Mouse (Mus musculus) heart, postnatal 10 days (tissue): ENCODE measurements around the gene Arid1b. TPM values are rescaled to one million over a fixed set of nuclear protein-coding genes. Genes with fewer than 3 reads are reported as not detected.
A peak's percentile ranks its signal among the peaks of the same experiment; 100 is the strongest.

ENCODE experiments used
- DNase-seq, 2 experiments: peaks; one replicate each; pipeline ENCODE4 v3.0.0; 2021
- intact Hi-C: fragments of 180-260 bp; cut with DNase I; formaldehyde crosslinking; loops from one replicate; pipeline ENCODE4 v1.15.1; 2025
- total RNA-seq, 2 experiments: library from RNA; stranded (reverse); gene quantifications; 2 replicates each; pipeline ENCODE4 v1.2.3; 2021

Arid1b gene
- total RNA-seq, 2 experiments from 2014 or later = 38.9 to 41.4 TPM

DNA sequence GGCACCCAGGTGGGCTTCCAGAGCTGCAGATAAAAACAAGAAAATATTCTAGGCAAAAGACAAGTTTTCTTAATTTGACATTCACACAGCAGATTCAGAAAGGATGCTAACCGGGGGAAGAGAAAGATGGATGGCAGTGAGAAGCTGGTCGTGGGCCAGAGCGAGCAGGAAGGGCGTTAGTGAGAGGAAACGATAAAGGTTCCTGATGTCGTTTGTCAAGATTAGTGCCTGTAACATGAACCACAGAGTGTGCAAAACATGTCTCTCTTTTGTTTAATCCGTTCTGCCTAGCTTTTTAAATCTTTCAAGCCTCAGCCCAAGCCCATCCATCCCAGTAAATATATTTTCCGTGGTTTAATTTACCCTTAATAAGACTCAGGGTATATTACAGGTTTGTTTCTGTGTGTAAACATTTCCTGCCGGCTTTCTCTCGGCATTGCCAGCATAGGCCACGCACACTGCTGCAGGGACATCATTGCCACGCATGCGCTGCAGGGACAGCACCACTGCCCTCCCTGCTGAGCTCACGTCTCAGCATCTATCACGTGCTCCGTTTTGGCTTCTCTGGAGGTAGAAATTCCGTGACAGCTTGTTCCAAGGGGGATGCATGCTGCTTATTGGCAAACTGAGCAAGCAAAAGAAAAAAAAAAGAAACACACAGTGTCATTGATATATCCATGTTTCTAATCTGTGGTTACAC, 255.0 kb downstream of the Arid1b start:
- intact Hi-C loops = loop anchor here (5.0 kb wide), 1 partner anchor 47 kb away; no protein-coding TSS in a partner anchor
- peak; percentile 51 to 58 for DNase-seq

DNA sequence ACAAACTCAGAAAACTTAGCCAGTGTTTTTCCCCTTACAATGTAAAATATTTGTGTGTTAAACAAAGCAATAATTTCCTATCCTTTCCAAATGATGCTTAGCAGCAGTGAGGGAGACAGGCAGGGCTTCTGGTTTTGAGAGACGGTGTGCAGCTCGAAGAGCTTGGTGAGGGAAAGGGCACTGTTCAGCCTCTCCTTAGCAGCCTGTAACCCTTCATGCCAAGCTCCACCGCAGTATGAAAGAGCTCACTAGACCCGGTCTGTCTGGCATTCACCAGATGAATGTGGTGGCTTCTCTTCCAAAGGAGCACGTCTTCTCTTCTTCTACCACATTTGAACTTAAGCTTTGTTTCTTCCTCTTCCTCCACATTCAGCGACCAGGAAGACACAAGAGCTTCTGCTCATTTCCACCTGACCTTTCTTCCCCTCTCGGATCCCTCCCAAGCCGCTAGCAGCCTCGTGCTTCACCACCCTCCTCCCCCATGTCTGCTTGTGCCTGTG, 255.6 kb downstream of the Arid1b start:
- no peak for DNase-seq
- intact Hi-C loops = loop anchor here (5.0 kb wide), 1 partner anchor 47 kb away; no protein-coding TSS in a partner anchor

DNA sequence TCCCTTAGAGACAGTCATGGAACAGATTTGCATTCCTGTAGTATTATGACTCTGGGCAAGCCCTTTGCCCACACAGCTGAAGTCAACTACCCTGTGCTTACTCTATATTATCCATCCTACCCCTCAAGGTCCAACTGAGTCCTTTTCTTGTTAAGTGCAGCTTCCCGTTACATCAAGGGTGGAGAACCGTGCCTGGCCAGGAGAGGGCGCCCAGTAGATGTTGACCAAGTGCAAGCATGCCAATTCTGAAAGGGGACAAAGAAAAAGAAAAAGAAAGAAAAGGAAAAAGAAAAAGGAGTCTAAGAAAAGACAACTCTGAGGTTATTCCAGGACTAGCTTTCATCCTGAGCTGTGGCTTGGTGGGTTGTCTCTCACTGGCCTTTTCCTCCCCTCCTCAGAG, 258.3 kb downstream of the Arid1b start:
- intact Hi-C loops = loop anchor here (2.0 kb wide), 1 partner anchor 144 kb away; no protein-coding TSS in a partner anchor
- peak; percentile 78 to 85 for DNase-seq

DNA sequence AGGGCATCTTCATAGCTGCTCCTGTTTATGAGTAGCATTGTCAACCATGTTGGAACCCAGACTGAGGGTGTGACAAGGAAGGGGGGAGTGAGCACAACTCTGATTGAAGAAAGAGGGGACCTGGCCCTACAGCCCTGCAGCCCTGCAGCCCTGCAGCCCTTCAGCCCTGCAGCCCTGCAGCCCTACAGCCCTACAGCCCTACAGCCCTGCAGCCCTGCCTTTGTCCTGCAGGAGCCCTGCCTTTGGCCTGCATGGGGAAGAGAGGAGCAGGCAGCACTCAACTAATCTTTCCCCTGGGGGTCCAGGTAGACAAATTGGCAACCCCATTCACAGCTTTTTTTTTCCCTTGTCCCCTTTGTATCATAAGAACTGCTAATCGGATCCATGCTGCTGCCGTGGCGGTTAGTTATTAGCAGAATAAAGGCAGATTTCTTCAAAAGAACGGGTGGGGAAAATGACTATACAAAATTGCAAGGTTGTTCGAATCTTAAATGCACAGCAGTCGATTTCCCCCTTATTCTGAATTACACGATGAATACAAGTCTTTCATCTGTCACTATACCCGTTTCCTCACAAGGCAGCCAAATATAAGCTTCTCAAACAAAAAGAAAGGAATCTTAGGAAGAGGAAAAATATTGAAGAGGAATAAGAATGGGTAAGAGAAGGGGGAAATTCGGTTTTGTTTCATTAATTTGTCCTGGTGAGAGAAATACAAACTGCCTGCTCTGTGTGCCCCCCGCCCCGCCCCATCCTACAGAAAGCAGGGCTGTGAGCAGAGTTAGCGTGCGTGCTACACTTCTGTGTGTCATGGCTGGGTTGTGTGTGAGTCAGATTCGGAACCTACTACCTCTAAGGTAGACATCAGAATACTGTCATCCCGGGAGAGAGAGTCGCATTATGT, 260.8 kb downstream of the Arid1b start:
- no peak for DNase-seq
- intact Hi-C loops = loop anchor here (5.0 kb wide), 1 partner anchor 67 kb away; no protein-coding TSS in a partner anchor

DNA sequence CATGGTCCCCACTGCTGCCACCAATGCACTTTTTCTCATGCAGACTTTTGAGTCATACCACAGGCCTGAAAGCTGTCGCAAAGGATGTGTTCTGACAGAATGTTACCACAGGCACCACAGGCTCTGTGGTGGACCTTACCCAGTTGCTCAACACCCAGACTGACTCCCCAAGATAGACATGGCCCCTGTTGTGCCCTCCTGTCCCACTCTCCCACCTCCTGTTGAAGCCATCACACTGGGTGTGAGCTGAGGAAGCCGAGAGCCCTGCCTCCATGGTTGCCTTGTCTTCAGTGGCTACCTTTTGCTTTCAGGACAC, 261.4 kb downstream of the Arid1b start:
- no peak for DNase-seq
- intact Hi-C loops = loop anchor here (5.0 kb wide), 1 partner anchor 67 kb away; no protein-coding TSS in a partner anchor

DNA sequence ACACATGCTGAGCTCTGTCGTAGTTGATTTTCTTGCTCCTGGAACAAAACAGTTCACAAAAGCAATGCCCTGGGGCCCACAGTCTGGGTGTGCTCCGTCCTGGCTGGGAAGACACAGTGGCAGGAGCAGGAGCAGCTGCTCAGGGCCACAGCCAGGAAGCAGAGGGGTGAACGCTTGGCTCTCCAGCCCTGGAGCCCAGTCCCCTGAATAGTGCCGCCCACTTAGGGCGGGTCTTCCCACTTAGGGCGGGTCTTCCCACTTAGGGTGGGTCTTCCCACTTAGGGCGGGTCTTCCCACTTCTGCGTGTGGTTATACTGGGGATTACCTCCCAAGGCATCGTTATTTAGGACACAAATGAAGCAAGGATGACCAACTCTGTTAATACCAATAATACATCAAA, 264.8 kb downstream of the Arid1b start:
- no peak for DNase-seq
- intact Hi-C loops = loop anchor here (5.0 kb wide), 1 partner anchor 63 kb away; no protein-coding TSS in a partner anchor

DNA sequence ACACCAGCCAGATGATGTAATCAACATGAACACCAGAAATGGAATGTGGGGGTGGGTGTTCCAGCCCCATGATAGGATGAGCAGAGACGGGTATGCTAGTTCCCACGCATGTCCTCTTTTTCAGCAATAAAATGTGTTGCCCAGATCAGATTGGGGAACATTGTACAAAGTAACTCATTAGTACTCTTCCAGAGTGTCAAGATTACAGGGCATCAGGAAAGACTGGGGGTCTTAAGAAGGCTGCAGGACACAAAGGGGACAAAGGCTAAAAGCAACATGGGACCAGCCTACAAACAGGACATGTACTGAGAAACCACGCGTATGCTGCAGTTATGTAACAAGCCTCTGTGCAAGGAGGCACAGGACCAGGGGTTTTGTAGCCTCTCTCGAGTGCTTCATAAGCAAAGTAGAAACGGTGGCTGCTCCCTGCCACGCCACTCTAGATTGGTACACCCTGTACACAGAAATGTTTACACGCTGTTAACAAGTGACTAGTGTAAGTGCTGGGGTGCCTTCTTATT, 267.1 kb downstream of the Arid1b start:
- DNase-seq = no peak
- intact Hi-C loops = no loop called here

DNA sequence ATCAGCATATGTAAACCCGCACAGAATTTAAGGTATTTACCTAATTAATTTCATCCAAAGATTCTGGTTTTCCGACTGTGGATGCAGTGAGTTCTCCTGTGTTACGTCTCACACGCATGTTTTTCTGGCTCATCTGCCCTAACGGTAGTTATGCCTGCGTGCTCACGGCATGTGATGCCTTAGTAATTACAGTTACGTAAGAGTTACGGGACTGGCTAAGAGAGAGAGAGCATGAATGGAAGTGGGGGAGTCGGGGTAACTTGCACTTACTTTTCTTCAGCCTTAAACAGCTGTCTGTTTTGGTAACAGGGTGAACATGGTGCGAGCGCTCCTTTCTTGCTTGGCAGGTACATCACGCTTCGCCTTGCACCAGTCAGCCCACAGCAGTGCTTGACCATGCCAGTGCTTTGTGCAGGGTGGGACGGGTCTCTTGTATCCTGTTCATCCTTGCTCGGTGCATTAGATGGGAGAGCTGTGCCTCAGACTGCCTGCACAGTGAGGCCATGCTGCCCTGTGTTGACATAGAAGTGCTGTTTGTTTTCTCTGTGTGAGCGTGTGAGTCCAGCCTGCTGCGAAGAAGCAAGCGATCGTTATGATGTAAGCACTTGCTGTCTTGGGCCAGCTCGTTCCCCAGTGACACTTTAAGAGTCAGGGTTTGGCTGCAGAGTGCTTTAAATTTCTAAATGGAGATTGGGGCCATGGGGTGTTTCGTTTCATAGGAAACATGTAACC, 267.9 kb downstream of the Arid1b start:
- DNase-seq = peak in 1 of 2 experiments; percentile 48
- intact Hi-C loops = no loop called here

DNA sequence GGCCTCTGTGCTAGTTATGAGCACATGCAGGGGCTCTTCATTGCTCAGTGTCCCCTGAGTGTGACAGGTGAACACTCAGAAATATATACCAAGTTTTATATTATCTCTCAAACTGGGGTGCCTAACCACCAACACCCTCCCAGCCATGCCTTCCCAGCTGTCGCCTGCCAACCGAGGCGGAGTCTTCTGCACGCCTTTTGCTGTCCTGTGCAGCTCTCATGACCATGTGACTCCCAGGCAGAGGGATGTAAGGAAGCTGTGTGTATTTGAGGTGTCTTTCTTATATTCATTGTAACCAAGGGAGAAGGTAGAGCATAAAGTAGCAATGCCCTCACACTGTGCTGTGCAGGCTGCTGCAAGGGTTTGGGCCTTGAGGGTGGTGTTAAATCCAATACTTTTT, 268.7 kb downstream of the Arid1b start:
- intact Hi-C loops = no loop called here
- DNase-seq = no peak

DNA sequence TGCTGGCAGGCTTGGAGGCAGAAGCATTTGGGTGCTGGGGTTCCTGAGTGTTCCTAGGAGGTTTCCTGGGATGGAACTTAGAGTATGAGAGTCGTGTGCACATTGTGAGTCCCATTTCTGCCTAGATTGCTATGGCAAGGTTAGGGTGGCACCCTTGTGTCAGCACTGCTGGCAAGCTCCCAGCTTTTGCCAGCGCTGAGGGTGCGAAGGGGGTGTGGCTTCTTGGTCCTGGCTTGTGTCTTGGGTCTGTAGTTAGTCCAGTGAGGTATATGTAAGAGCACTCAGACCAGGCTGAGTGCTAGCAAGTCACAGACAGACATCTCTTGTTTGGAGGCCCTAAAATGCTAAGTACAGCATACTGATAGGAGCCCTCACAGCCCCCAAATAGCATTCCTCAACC, 270.7 kb downstream of the Arid1b start:
- no peak for DNase-seq
- intact Hi-C loops = no loop called here

DNA sequence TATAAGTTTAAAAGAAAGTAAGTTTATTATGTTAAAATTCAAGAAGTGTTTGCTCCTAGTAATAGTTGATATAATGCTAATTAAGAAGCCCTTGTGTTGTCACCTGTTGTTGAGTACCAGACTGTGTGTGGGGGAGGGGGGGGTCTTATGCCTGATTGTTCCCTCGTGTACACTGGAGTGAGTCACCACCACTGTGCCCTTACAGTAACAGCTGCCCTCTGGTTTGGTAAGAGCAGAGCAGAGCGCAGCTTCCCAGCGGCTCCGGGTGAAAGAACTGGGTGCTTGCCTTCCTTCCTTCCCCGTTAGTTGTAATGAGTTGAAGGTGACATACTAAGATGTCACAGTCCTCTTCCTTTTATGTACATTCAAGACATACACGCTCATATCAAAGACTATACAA, 271.5 kb downstream of the Arid1b start:
- no peak for DNase-seq
- intact Hi-C loops = no loop called here

DNA sequence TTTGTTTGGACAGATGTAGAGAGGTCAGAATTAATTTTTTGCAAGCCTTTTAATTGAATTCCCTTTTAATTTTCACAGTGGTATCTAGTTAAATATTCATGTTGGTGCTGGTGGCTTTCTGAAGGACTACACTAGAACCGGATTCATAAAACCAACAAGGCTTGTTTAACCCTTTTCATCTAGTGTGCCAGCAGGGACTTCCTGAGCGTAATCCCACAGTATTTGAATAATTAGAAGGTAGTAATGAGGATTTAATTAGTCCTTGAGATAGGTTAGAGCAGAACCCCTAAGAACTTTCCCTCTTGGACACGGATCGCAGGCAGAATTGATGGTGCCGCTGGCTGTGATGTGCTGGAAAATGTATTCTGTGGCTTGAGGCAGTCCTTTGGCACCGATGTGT, 273.6 kb downstream of the Arid1b start:
- intact Hi-C loops = no loop called here
- DNase-seq = no peak

DNA sequence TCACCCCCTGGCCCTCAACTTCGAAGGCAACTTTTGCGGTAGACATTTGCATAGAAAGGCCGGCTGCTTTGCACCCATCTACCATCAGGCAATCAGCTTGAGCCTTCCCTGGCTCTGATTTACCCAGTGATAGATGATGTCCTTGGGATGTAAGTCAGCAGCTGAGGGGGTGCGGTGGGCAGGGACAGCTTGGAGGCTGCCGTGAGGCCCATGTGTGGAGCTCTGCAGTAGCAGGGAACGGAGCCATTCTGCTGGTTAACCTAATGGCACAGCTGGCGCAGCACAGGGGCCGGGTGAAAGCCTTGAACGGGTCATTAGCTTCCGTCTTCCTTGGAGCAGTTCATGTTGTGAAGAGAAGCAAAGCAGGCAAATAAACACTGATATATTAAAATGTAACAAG, 275.2 kb downstream of the Arid1b start:
- DNase-seq = no peak
- intact Hi-C loops = no loop called here

DNA sequence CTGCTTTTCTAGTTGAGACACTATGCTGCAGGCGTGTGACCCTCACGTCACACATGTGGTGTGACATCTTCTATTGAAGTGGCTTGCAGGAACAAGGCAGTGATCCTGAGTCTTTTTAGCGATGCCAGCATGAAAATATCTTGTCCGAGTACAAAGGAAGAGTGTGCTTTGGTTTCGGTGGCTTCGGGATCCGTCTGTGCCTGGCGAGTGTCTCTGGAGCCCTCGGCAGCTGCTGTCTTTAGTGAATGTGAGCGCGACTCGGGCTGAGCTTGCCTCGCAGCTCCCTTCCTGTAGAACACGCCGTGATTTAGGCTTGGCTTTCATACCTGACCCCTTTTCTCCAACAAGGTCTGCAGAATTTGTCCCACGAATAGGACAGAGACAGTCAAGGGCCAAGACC, 275.6 kb downstream of the Arid1b start:
- intact Hi-C loops = no loop called here
- no peak for DNase-seq

DNA sequence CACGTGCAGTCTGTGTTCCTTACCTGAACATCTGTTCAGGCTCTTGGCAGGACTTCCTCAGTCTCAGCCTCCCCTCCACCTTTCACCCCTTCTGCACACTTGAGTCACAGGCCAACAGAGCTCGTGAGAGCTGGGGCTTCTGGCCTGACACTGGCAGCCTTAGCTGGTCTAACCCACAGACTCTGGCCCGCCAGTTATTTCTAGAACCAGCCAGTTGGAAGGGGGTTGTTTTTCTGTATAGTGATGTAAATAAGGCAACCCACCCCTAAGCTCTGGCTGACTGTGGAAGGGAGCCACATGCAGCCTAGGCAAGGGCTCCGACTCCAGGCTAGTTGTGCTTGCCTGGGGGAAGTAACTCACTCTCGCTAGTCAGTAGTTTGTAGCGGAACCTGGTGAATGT, 276.7 kb downstream of the Arid1b start:
- DNase-seq = no peak
- intact Hi-C loops = no loop called here

DNA sequence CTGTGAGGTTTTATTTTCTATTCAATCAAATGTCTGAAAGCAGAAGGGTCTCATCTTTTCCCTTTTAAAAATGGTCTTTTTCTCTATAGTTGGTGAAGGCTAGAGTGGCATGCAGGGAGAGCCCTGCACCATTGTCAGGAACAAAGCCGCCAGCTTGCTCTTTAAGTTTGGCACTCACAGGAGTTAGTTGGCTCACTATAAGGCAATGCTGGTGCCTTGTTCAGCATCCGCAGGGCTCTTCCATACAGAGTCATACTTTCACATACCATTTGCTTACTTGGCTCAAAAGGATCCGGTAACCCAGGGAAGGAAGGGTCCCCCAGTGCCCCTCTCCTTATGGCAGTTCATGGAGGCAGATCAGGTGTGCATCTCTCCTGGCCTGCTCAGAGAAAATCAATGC, 279.0 kb downstream of the Arid1b start:
- intact Hi-C loops = no loop called here
- DNase-seq = no peak

DNA sequence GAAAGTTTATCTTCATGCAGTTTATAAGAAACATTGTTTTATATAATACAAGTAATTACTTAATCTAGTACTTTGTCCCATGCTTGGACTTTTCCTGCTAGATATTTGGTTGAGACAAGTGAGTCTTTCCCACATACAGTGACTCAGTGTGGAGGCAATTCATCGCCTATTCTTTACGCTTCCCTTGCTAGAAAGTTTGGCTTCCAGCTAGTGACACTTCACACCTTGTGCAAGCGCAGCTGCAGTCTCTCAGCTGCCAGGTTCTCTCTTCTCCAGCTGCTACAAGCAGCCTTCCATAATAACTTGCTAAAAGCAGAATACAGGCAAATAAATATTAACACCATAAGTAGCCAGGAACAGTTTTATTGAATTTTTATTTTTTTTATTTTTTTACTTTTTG, 279.6 kb downstream of the Arid1b start:
- no peak for DNase-seq
- intact Hi-C loops = no loop called here

DNA sequence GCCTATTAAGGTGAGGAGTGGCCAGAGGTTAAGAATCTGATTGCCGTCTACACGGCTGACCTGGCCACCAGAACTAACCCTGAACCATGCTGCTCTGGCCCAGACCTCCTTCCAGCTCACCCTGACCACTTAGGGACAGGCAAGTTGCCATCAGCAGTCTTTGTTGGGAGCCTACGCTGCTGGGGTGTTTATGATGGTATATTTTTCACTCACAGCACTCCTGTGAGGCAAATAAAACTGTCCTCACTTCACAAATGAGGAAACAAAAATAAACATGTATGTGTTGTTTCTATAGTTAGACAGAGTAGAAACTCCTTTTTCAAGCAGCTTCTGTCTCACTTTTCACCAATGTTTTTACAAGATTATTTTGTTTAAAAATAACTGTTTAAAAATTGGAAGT, 280.3 kb downstream of the Arid1b start:
- no peak for DNase-seq
- intact Hi-C loops = no loop called here

DNA sequence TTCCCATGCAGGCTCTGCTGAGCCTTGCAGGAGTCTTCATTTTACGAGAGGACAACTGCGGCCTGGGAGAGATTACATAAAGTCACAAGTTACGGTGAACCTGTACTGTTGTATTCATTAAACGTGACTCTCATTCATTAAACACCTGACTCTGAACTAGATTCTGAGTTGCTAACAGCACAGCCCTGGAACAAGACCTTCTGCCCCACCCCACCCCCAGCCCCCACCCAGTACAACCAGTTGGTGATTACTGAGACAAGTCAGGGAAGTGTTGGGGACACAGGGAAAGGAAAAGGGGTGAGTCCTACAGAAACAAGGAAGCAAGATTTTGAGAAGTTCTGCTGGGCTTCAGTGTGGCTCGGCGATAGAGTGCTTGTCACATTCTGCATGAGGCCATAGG, 281.6 kb downstream of the Arid1b start:
- no peak for DNase-seq

DNA sequence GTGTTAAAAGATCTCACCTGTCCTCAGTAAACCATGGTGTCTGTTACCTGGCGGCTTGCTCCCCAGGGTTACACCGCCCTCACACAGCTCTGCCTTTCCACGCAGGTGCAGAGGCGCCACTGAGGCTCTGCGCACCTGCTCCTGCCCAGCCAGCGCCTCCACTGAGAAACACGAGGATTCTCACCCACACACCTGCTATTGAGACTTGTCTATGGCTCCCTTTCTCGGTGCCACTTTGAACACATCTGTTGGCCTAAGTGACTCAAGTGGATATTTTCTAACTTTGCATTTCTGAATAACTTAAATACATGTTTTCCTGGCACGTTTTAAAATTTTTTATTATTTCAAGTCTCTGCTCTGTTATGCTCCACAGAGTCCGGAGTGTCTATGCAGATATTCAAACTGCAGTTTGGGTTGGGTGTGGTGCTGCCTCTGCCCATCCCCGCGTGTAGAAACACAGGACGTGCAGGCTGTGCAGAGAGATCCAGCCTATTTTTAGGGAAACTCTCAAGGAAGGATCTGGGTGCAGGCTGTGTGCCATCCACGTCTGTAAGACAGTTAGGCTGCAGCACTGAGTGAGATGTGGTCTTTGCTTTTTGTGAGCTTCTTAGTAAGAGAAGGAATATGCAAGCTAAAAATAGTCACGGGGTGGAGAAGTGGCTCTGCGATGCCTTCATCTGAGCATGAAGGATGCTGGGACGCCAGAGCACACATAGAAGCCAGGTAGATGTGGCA, 283.2 kb downstream of the Arid1b start:
- intact Hi-C loops = no loop called here
- DNase-seq = no peak

More for the DNA sequence above, 281.6 kb downstream of the Arid1b start:
- intact Hi-C loops = no loop called here
